Mouse (Mus musculus) frontal cortex, adult (tissue): ENCODE measurements around the gene Aim2.
"Not testable (repeated sequence)": the region's sequence is repeated elsewhere in the genome, so short reads cannot be mapped to it uniquely, and the experiment has no call there.

Experiments
- ATAC-seq: cut with Nextera tagmentation; 2 replicates; pipeline ENCODE4 v1.9.2; 2017; ENCODE audit warnings: mild to moderate bottlenecking, moderate library complexity, mixed read lengths; ENCODE audit not compliant: low TSS enrichment

The Aim2 gene

DNA sequence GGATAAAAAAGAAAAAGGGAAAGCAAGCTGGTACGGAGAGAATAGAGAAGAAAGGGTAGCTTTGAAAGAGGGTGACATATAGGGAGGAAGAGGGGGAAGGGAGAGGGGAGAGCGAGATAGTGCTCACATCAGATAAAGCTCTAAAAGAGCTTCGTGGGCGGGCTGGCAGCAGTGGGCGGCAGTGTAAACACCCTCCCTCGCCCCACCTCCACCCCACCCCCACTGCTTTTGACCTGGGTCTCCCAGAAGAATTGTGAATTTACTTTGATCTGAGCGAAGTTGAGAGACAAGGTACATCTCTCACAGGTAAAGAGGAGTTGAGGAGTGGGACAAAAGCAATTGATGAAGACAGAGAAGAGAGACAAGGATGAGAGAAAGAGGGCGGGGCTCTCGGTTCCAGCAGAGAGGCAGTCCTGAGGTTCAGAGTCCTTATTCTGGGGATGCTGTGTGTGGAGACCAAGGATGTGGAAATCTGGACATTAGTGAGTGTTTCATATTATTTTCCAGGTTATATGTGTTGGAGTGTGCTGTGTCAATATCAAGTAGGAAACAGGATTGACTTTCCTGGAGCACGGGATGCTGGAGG lies at the start of gene Aim2:
Aim2 (plus strand) TSS at position 508 of the 586 bp plus-strand sequence.
- ATAC-seq: no peak

DNA sequence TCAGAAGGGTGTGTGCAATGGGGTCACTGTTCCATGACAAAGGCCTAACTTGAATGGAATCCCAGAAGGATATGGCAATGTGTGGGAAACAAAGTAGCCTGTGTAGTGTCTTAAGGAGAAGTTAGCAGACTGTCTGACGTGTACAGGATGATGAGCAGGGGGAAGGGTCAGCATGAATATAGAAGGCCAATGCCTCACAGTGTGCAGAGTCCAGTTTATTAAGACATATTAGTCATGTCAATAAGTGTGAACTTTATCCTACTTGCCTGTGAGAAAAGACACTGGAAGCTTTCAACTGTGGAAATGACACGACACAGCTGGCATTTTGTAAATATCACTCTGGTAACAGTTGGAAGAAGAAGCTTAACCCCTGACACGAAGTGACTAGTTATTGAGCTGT lies 47.9 kb upstream of the Aim2 start:
- ATAC-seq: not testable (repeated sequence)

GRCm38 (mm10) chr1:173313535-173314050 lies 37.1 kb upstream of the Aim2 start:
- ATAC-seq: not testable (repeated sequence)

GRCm38 (mm10) chr1:173315725-173316124 lies 35.0 kb upstream of the Aim2 start:
- no peak for ATAC-seq

- ATAC-seq: no peak
These were observed 32.7 kb upstream of the Aim2 start for GRCm38 (mm10) chr1:173317925-173318477.

DNA sequence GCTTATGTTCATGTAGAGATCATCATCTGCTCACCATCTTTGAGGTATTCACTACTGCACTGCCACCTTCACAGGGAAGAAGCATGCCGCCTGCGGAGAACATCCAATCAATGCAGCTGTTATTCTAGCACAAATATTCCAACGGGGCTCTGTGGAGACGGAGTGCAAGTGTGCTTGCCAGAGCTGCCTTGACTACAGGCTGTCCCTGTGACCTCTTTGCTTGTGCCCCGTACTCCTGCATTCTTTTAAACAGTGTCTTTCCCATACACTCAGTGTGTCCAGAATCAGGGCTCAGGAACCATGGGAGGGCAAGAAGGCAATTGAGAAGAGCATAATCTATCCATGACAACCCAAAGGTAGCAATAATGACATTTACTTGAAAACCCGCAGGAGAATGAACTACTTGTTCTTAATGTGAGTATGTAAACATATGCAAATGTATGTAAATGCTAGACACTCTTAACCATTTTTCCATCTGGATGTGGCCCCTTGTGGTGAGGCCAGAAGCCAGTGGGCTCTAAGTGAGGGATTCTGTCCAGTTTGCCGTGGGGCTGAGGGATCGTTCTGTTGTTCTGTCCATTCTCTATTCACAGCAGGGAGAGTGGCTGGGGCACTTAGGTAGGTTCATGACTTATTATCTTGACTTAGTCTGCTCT lies 29.0 kb upstream of the Aim2 start:
- ATAC-seq: peak; percentile 25

DNA sequence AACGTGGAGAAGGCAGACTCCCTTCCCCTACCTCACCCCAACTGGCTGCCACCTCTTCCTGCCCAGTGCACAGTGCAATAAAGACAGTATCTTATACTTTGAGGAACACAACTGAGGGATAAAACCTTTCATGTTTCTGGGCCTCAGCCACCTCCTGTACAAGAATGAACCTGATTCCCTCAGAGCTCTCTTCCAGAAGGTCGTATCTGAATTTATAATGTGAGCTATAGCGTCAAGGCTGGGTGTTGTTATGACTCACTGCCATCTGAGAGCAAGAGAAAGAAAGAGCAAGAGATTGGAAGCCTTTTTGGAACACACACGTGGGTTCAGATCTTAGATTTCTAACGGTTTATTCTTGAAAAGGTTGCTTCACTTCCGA lies 28.4 kb upstream of the Aim2 start:
- peak; percentile 92 for ATAC-seq

DNA sequence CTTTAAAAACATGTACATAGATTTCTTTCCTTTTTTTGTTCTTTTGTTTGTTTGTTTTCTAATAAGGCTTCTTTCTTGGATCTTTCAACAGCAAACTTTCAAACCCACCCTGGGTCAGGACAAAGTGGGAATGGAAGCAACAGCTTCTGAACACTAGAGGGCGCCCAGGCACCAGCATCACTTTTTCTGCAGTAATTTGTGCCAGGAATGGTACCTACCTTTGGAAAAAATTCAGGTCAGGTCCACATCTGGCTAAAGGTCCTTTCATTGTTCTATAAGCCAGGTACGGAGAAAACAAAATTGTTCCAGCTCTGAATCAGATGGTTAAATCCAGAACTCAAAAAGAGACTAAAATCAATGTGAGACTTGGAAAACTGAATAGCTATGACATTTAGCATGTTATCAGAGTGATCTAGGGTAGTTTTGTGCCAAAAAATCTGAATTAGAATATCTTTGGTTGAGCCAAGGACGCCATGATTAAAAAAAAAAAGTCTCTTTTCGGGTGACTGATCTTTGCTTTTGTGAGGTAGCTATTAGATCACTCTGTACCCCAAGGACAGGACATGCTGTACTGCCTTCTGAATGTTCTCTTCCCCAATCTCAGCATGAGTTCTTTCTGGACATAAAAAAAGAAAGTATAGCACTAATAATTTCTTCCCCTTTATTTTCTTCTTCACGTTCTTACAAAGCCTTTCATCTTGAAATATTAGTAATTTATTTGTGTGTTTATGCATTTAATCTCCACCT lies 26.7 kb upstream of the Aim2 start:
- no peak for ATAC-seq

GRCm38 (mm10) chr1:173324961-173325360 lies 25.7 kb upstream of the Aim2 start:
- ATAC-seq: no peak

- ATAC-seq: no peak
These were observed 25.3 kb upstream of the Aim2 start for GRCm38 (mm10) chr1:173325395-173325794.

DNA sequence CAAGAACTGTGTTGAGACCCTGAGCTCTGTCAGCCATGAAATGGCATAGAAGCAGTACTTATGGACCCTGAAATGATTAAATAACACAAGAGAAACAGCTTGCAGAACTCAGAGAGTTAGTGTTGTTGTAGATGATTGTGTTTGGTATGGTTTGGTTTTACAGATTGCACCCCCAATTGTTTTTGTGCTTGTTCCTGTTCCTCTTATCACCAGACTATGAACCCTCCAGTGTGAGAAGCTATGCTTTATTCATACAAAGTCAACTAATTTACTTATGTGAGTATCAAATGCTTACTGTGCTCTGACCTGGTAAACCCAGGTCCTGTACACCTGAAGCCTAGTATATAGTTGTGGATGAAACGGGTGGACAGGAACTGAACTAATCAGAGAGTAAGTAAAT lies 24.1 kb upstream of the Aim2 start:
- ATAC-seq: no peak

GRCm38 (mm10) chr1:173328446-173328845 lies 22.2 kb upstream of the Aim2 start:
- no peak for ATAC-seq

- no peak for ATAC-seq
These were observed 21.5 kb upstream of the Aim2 start for GRCm38 (mm10) chr1:173329185-173329584.

GRCm38 (mm10) chr1:173329743-173330142 lies 20.9 kb upstream of the Aim2 start:
- ATAC-seq: no peak

DNA sequence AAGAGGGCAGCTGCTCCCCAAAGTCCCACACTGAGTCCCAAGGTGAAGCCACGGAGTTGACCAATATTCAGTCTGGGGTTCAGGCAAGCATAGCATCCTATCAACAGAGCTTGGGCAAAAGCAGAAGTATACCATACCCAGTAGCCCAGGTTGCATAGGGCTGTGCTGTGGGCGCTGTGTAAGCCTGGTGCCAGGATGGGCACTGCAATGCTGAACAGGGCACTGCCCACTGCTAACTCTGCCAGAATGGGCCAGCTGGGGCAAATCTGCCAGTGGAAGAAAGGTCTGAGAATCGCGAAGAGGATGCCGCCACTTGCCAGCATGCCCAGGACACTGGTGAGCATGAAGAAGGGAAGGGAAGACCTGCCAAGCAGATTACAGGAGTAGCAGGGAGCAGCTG lies 18.3 kb upstream of the Aim2 start:
- ATAC-seq: no peak

DNA sequence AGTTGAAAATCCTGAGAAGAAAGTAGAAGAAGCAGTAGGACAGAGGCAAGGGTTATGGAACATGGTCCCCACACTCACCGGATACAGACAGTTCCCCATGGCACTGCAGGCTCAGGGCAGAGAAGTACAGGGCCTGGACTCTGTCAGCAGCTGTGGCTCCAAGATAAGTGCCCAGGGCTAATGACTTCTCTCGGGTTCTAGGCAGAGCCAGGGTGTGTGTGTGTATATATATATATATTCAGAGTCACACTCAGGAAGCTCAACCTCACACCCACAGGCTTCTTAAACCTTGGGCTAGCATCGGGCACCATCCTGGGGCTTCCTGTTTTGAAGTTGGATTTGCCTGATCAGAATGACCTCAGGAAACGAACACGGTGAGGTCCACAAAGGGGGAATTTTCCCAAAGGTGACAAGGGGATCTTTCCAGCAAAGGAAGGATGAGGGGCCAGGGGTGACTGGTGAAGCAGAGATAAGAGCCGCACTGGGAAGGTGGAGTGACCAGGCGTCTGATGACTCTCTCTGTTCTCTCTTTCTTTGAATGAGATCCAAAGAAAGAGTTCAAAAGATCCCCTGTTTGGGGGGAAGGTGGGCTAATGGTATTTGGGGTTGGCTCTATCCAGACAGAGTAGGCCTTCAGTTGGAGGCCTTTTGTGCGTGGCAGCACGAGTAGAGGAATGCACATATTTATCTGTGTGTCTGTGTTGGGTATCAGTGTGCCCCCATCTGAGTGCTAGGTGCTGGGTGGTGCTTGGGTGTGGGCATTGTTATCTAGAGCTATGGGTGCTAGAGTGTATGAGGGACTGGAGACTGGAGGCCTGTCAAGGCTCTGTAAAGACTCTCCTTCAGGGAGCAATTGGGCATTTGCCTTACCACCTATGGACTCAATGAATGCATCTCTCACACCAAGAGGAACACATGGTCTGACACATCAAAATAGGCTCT lies 17.1 kb upstream of the Aim2 start, which contains the start of gene Ackr1:
Ackr1 (minus strand) TSS at position 439 of the 942 bp plus-strand sequence.
- ATAC-seq: no peak

DNA sequence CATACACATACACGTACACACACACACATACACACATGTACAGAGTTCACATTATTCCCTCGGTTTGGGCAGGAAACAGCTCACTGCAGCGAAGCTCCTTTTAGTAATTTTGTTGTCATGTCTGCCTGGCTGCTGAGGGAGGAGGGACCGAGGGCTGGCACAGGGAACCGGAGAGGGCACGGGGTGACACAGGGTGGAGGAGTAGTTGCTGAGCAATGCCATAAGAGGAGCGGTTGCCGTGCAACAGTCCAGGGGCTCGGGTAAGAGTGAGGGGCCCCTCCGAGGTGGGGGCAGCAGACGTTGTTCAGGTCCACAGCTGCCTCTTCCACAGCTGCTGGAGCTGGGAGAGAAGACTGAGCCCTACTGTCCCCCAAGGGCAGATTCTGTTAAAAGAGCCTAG lies 14.8 kb upstream of the Aim2 start:
- no peak for ATAC-seq

GRCm38 (mm10) chr1:173337008-173337407 lies 13.7 kb upstream of the Aim2 start:
- ATAC-seq: peak; percentile 33

- ATAC-seq: peak; percentile 50
These were observed 11.1 kb upstream of the Aim2 start for GRCm38 (mm10) chr1:173339543-173339942.

DNA sequence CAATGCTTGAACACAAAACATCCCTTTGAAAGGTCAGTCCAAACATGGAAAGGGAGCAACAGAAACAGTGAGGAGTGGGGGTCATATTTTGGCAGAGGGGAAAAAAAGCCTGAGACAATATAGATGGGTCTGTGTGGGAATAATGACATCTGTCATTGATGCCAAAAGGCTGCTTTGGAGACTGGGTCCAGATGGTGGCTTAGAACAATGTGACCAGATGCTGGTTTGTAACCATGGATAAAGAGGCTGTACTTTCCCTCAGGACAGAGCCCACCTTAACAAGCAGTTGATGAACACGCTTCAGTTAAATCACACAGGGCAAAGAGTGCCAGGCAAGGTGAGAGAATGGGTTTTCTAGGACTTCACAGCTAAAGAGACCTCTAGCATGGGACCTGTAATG lies 8.3 kb upstream of the Aim2 start:
- no peak for ATAC-seq

GRCm38 (mm10) chr1:173343934-173344333 lies 6.7 kb upstream of the Aim2 start:
- no peak for ATAC-seq
